Comparison of ENCODE assay signal across 11 mouse cellular contexts in the genomic region with DNA sequence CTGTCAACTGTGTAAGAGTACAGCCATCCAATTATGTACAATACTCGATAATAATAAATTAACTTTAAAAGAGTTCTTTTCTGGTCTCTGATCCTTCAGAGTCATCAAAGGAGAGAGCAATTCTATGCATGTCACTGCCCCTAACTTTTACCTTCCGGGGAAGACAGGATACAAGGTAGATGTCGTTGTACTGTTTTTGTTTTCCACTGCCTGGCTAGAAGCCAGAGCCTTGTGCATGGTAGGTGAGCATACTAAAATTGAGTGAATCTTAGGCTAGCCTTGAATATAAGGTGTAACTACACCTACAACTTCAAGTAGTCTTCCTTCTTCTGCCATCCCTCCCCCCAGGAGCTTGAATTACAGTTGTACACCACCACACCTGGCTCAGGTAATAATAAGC. TPM values are rescaled to one million over a fixed set of nuclear protein-coding genes. Genes with fewer than 3 reads are reported as not detected.
DNase-seq lines count a peak whose midpoint lies in the region; ATAC-seq and TF ChIP-seq lines count a peak whose summit lies in the region.
"Had no signal": no experiment of that assay in that cellular context is flagged by ENCODE, and none has a peak within 500 bp of the region (broad histone marks: within the 10 kb centered on the region; RNA-seq: fewer than 3 reads in every experiment).

No protein-coding gene starts in this region.

- H3K36me3 ChIP-seq in heart, postnatal 0 days (replicated peaks; ENCODE audit: control insufficient read depth, insufficient read depth, low read length): no peaks in the 10 kb centered on the region
- H3K36me3 ChIP-seq in midbrain, embryonic 11.5 days (ENCODE audit: control insufficient read depth, insufficient read depth, low read length): no peaks in the 10 kb centered on the region
- H3K36me3 ChIP-seq in midbrain, embryonic 16.5 days (ENCODE audit: control insufficient read depth, insufficient read depth, low read length): no peaks in the 10 kb centered on the region
- H3K36me3 ChIP-seq in forebrain, embryonic 13.5 days (ENCODE audit: poor library complexity, severe bottlenecking): no peaks in the 10 kb centered on the region; the same call in 1 of the 2 replicates

- intact Hi-C loops in heart, postnatal 25 days (cut with DNase I): no loop called here

- peak overlapping the region; percentile 97 for H3K4me2 ChIP-seq in heart, postnatal 0 days (ENCODE audit: low read depth, low read length)
- peak overlapping the region; percentile 96; the same call in 1 of the 2 replicates for H3K4me2 ChIP-seq in midbrain, embryonic 11.5 days
- no peak overlapping the region for H3K4me2 ChIP-seq in midbrain, embryonic 16.5 days (ENCODE audit: low read length)
- H3K4me2 ChIP-seq in forebrain, embryonic 13.5 days: peak overlapping the region; percentile 95

- no peaks in the 10 kb centered on the region; the same call in 1 of the 2 replicates for H3K4me1 ChIP-seq in heart, postnatal 0 days (ENCODE audit: control insufficient read depth, insufficient read depth)
- peaks cover 19% of the 10 kb centered on the region for H3K4me1 ChIP-seq in midbrain, embryonic 11.5 days (ENCODE audit: control insufficient read depth, insufficient read depth, low read length)
- H3K4me1 ChIP-seq in midbrain, embryonic 16.5 days (ENCODE audit: control insufficient read depth, insufficient read depth, low read length): peaks cover 11% of the 10 kb centered on the region
- H3K4me1 ChIP-seq in forebrain, embryonic 13.5 days: peaks cover 52% of the 10 kb centered on the region

- 0 out of 2 replicates have a peak overlapping the region, but pooled peaks have one; percentile 8 for H3K4me3 ChIP-seq in heart, postnatal 0 days (ENCODE audit: low read depth, low read length)
- H3K4me3 ChIP-seq in midbrain, embryonic 11.5 days (ENCODE audit: low read depth, low read length): no peak overlapping the region; the same call in 1 of the 2 replicates
- no peak overlapping the region for H3K4me3 ChIP-seq in midbrain, embryonic 16.5 days (ENCODE audit: low read depth, low read length)
- H3K4me3 ChIP-seq in forebrain, embryonic 13.5 days: peak overlapping the region; percentile 53

- no peaks in the 10 kb centered on the region for H3K9me3 ChIP-seq in heart, postnatal 0 days (replicated peaks; ENCODE audit: control insufficient read depth, low read length)
- no peaks in the 10 kb centered on the region for H3K9me3 ChIP-seq in midbrain, embryonic 11.5 days (ENCODE audit: control insufficient read depth, low read length)
- H3K9me3 ChIP-seq in midbrain, embryonic 16.5 days (replicated peaks; ENCODE audit: control insufficient read depth, low read length, poor library complexity, severe bottlenecking): no peaks in the 10 kb centered on the region
- no peaks in the 10 kb centered on the region for H3K9me3 ChIP-seq in forebrain, embryonic 13.5 days (replicated peaks)

- no peak for TF ChIP-seq CTCF in heart, postnatal 0 days (IDR thresholded peaks at IDR 0.05; ENCODE audit: low read depth)

- no peak for ATAC-seq in heart, postnatal 0 days (ENCODE audit: insufficient read depth, low read depth)
- ATAC-seq in midbrain, embryonic 11.5 days (ENCODE audit: low FRiP score): no peak
- ATAC-seq in midbrain, embryonic 16.5 days: no peak
- no peak for ATAC-seq in forebrain, embryonic 13.5 days
- ATAC-seq in megakaryocyte progenitor cell, adult 5-6 weeks (replicated peaks; ENCODE audit: poor library complexity): no peak
- no peak for ATAC-seq in cerebellum, adult (ENCODE audit: insufficient number of reproducible peaks, low FRiP score, low TSS enrichment)

- no peak for DNase-seq in heart, postnatal 0 days (ENCODE audit: low spot score)
- no peak for DNase-seq in heart, postnatal 25 days (ENCODE audit: low spot score)
- DNase-seq in midbrain, embryonic 11.5 days (ENCODE audit: low spot score, missing footprints): no peak
- peak; percentile 57 for DNase-seq in naive thymus-derived CD4-positive, alpha-beta T cell, adult 2 months (ENCODE audit: low read depth)
- DNase-seq: heart, postnatal 4 days; layer of hippocampus, adult 9-11 months; thymus, adult 18-20 months had no signal

- H3K9ac ChIP-seq in heart, postnatal 0 days (replicated peaks; ENCODE audit: low read depth, low read length): no peak overlapping the region
- no peak overlapping the region for H3K9ac ChIP-seq in midbrain, embryonic 11.5 days (ENCODE audit: low read length)
- H3K9ac ChIP-seq in midbrain, embryonic 16.5 days (ENCODE audit: low read depth, low read length): no peak overlapping the region
- peak overlapping the region; percentile 92; the same call in 1 of the 2 replicates for H3K9ac ChIP-seq in forebrain, embryonic 13.5 days

- H3K27me3 ChIP-seq in heart, postnatal 0 days (ENCODE audit: control insufficient read depth, insufficient read depth, low read length): no peaks in the 10 kb centered on the region
- no peaks in the 10 kb centered on the region for H3K27me3 ChIP-seq in midbrain, embryonic 11.5 days (ENCODE audit: control insufficient read depth, insufficient read depth, low read length)
- H3K27me3 ChIP-seq in midbrain, embryonic 16.5 days (ENCODE audit: control insufficient read depth, insufficient read depth, low read depth, low read length): no peaks in the 10 kb centered on the region
- no peaks in the 10 kb centered on the region for H3K27me3 ChIP-seq in forebrain, embryonic 13.5 days

- no peak for TF ChIP-seq EP300 in heart, postnatal 0 days (IDR thresholded peaks at IDR 0.05; ENCODE audit: low read depth)

- H3K27ac ChIP-seq in heart, postnatal 0 days (ENCODE audit: low read depth): 0 out of 2 replicates have a peak overlapping the region, but pooled peaks have one; percentile 6
- no peak overlapping the region for H3K27ac ChIP-seq in midbrain, embryonic 11.5 days (ENCODE audit: low read depth, low read length)
- H3K27ac ChIP-seq in midbrain, embryonic 16.5 days (ENCODE audit: low read length): no peak overlapping the region
- no peak overlapping the region for H3K27ac ChIP-seq in forebrain, embryonic 13.5 days

- 79% methylated on average over 3 of the region's 3 CpGs for WGBS in heart, postnatal 0 days
- WGBS in midbrain, embryonic 11.5 days: 96% methylated on average over 3 of the region's 3 CpGs
- 84% methylated on average over 3 of the region's 3 CpGs for WGBS in midbrain, embryonic 16.5 days
- 62% methylated on average over 3 of the region's 3 CpGs for WGBS in forebrain, embryonic 13.5 days

RNA-seq across cellular contexts. Expression of gene Cdkn1b, which starts 10.9 kb away (rescaled TPM):
- total RNA-seq in heart, postnatal 0 days (2014; rRNA removed; ENCODE audit: low replicate concordance): 42.9 and 65.1 TPM in 2 replicates
- polyA plus RNA-seq in heart, postnatal 0 days (2015; fragmentation: Nextera tagmentation; extraction: Ambion mirVana): 23.7 and 27.0 TPM in 2 replicates
- total RNA-seq in heart, postnatal 25 days (2021): 10 to 100 TPM; 40.3 to 49.5 TPM
- 27.8 and 28.0 TPM in 2 replicates for polyA plus RNA-seq in midbrain, embryonic 11.5 days (2014; fragmentation: Nextera tagmentation; extraction: Ambion mirVana)
- polyA plus RNA-seq in midbrain, embryonic 16.5 days (2015; fragmentation: Nextera tagmentation; extraction: Ambion mirVana): 20.7 and 22.6 TPM in 2 replicates
- 48.8 and 58.5 TPM in 2 replicates for polyA plus RNA-seq in forebrain, embryonic 13.5 days (2015; fragmentation: Nextera tagmentation; extraction: Ambion mirVana)
- total RNA-seq in megakaryocyte progenitor cell, adult 5-6 weeks (2015): 20.1 and 21.1 TPM in 2 replicates
- 36.8 and 39.1 TPM in 2 replicates for total RNA-seq in megakaryocyte progenitor cell, adult 5-6 weeks (2017)

RNA-seq across cellular contexts. Expression of gene Gpr19, which starts 32.8 kb away (rescaled TPM):
- total RNA-seq in heart, postnatal 0 days (2014; rRNA removed; ENCODE audit: low replicate concordance): 4.0 and 13.4 TPM in 2 replicates
- polyA plus RNA-seq in heart, postnatal 0 days (2015; fragmentation: Nextera tagmentation; extraction: Ambion mirVana): 7.6 and 9.4 TPM in 2 replicates
- total RNA-seq in heart, postnatal 25 days (2021): 1 to 10 TPM; 3.3 to 5.1 TPM
- polyA plus RNA-seq in midbrain, embryonic 11.5 days (2014; fragmentation: Nextera tagmentation; extraction: Ambion mirVana): 35.3 and 36.9 TPM in 2 replicates
- polyA plus RNA-seq in midbrain, embryonic 16.5 days (2015; fragmentation: Nextera tagmentation; extraction: Ambion mirVana): 44.7 and 46.8 TPM in 2 replicates
- polyA plus RNA-seq in forebrain, embryonic 13.5 days (2015; fragmentation: Nextera tagmentation; extraction: Ambion mirVana): 45.5 and 46.4 TPM in 2 replicates
- total RNA-seq in megakaryocyte progenitor cell, adult 5-6 weeks (2015): 7.7 and 12.8 TPM in 2 replicates
- 7.2 and 7.6 TPM in 2 replicates for total RNA-seq in megakaryocyte progenitor cell, adult 5-6 weeks (2017)

RNA-seq across cellular contexts. Expression of gene Apold1, which starts 50.4 kb away (rescaled TPM):
- total RNA-seq in heart, postnatal 0 days (2014; rRNA removed; ENCODE audit: low replicate concordance): 24.8 and 28.5 TPM in 2 replicates
- 6.9 and 9.2 TPM in 2 replicates for polyA plus RNA-seq in heart, postnatal 0 days (2015; fragmentation: Nextera tagmentation; extraction: Ambion mirVana)
- 1 to 10 TPM; 7.0 to 8.2 TPM for total RNA-seq in heart, postnatal 25 days (2021)
- 2.8 and 3.2 TPM in 2 replicates for polyA plus RNA-seq in midbrain, embryonic 11.5 days (2014; fragmentation: Nextera tagmentation; extraction: Ambion mirVana)
- polyA plus RNA-seq in midbrain, embryonic 16.5 days (2015; fragmentation: Nextera tagmentation; extraction: Ambion mirVana): 4.2 and 5.5 TPM in 2 replicates
- 3.5 and 3.6 TPM in 2 replicates for polyA plus RNA-seq in forebrain, embryonic 13.5 days (2015; fragmentation: Nextera tagmentation; extraction: Ambion mirVana)
- total RNA-seq in megakaryocyte progenitor cell, adult 5-6 weeks (2015): 0.05 TPM in 1 of 2 replicates, not detected in the other
- 0.10 TPM in 1 of 2 replicates, not detected in the other for total RNA-seq in megakaryocyte progenitor cell, adult 5-6 weeks (2017)

Comparison
In these comparisons a context has a peak if more than half of its experiments do, and no peak if none do; other contexts are left out.
1. H3K4me3 ChIP-seq: peak in heart, postnatal 0 days (single experiment) and forebrain, embryonic 13.5 days (single experiment); none in midbrain, embryonic 11.5 days (single experiment) and midbrain, embryonic 16.5 days (single experiment).